Mouse (Mus musculus) c-Kit-positive CD71-negative TER-119-negative erythroid progenitor cells, embryonic 14.5 days (primary cell): ENCODE results near the gene Spib.

Experiments used
- DNase-seq: peaks from one replicate; pipeline ENCODE4 v3.0.0-alpha.2; 2013; ENCODE audit warnings: low read depth

The Spib gene

DNA sequence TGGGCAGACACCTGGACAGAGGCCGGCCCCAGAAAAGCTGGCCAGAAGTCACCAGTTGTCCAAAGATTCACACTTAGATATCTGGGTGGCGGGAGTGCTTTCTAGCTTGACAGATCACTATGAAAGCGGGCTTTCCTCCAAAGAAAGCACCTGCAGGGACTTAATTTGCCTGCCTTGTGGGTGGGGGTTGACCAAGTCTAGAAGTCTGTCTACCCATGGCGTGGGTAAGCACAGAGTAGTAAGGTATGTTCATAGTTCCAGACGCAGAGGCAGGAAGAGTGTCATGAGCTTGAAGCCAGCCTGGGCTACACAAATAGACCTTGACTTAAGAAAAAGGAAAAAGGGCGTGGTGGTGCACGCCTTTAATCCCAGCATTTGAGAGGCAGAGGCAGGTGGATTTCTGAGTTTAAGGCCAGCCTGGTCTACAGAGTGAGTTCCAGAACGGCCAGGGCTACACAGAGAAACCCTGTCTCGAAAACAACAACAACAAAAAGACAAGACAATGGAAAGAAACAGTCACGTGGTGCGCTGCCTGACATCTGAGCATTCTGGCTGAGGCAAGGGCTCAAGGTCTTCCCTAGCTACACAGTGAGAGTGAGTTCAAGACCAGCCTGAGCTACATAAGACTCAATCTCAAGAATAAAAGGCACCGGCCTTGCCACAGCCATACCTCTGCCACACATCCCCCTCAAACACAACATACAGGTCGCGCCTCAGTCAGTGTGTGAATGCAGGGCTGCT lies 5.3 kb downstream of the Spib start:
- DNase-seq, result no peak

DNA sequence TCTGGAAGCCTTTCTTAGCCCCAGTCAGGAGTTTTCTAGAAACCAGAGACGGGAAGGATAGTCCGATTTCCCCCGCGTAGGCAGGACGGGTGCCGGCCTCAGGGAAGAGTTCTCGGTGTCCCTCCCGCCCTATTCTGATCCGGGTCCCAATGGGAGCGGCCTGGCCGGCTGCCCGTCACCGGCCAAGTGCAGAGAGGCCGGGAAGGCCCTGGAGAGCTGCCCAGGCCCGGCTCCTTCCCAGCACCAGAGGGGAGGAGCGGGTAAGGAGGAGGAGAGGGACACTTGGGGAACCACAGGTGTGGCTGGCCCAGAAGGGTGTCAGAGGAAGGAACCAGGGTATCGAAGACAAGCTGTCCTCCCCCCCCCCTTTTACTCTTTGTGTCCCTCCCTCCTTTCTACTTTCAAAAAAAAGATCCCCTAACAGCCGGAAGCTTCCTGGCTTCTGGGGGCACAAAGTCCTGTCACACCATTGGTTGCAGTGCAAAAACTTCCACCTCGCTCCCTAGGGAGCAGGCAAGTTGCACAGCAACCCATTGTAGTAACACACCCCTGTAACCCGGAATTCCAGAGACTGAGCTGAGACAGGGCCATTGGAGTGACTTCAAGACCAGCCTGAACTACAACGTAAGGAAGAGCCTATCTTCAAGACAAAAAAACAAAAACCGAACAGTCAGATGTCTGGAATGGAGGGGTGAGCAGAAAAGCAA lies 6.6 kb downstream of the Spib start:
- no peak for DNase-seq

DNA sequence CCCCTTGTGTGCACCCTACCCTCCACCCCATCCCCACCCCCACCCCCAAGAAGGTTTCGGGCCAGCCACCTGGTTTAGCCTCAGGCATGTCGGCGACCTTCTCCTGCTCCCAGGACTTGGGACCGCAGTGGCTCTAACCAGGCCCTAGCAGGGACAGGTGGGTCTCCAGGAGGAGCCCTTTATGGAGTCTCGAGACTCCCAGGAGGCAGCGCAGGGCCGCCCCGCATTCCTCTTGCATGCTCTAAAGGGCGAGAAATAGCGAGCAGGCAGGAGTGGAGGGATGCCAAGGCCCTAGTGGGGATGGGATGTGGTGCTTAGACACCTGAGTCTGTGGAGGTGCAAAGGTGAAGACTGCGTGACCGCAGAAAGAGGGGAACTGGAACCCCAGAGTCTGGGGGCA lies 7.4 kb downstream of the Spib start, which contains the start of gene Mybpc2:
Gene Mybpc2, minus strand, starts transcription at position 155 of the 400 bp plus-strand sequence.
- no peak for DNase-seq

DNA sequence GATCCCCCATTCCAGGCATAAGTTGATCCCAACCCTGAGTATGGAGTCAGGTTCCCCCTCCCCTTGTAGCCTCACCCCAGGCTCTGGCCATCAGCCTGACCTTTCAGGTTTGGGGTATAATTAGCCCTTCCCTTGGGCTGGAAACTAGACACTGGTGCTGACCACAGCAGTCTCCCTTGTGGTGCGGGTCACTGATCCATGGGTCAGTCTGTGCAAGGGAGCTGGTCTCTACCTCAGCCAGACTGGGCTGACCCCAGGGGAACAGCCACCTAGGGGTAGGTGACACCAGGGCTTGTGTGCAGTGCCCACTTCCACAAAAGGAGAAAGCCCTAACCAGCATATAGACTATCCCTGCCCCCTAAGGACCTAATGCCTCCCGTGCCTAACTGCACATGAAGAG lies 8.8 kb downstream of the Spib start:
- DNase-seq, result no peak

DNA sequence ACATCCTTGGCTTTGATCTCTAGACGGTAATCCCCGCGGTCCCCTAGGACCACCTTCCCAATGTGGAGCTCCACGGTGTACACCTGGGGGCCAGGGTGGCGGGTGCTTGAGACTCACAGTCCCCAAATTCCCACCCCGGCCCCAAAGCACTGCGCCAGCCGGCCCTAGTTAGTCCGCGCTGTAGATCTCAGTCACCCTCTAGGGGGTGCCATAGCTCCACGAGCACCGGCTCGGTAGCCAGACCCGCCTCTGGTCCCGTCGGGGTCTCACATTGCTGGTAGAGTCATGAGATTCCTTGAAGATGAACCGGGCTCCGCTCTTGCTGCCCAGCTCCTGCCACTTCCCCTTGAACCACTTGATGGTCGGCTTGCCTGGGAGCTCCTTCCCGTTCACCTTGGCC lies 10.2 kb downstream of the Spib start:
- DNase-seq, result no peak

DNA sequence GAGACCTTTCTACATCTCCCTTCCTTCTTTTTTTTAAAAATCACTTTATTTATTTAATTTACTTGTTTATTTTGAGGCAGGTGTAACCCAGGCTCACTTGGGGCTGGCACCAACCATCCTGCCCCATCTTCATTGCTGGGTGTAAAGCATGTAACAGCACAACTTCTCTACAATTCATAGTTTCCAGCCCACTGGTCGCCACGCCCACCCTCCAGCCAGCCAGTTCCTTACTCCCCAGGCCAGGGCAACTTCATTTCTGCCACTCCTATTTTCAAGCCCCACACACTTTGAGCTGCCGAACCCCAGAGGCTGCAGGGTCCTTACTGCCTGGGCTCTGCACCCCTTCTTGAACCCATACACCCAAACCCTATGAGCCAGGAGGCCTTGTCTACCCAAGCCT lies 10.9 kb downstream of the Spib start:
- DNase-seq, result no peak

DNA sequence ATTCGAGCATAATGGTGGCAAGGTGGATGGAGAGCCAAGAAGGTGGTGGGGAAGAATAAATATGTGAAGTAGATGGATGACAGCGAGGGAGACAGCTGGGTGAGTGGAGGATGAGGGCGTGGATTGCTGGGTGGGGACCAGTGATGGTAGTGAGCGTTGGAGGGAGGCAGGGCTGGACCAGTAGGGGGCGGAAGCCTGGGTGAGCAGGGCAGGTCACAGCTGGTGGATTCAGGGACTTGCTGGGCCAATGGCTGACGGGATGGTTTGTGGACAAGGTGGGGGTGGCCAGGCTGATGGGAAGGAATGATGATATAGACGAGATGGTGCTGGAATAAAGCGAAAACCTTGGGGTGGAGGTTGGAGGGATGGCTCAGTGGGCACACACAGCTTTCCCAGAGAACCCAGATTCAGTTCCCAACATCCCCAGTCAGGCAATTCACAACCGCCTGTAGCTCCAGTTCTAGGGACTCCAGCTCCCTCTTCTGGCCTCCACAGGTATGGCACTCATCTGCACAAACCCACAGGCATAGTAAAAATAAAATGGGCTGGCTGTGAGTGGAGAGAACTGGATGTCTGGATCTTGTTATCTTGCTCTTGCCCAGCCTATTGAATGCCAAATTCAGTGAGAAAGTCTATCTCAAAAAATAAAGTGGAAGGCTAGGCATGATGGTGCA lies 12.5 kb downstream of the Spib start:
- DNase-seq, result no peak

DNA sequence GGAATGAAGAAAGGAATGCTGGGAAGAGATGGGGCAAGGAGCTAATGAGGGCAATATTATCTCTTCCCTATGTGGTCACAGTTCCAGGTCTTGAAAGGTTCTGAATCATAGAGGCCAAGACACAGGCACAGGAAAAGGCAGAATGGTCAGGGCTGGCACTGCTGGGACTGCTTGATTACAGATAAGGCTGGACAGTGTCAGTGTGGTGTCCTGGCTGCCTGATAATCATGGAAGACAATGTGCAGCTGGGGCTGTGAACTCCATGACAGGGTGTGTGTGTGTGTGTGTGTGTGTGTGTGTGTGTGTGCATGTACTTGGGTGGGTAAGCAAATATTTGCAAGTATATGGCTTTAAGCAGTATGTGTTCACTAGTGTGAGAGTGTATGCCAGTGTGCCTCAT lies 24.4 kb downstream of the Spib start:
- no peak for DNase-seq

DNA sequence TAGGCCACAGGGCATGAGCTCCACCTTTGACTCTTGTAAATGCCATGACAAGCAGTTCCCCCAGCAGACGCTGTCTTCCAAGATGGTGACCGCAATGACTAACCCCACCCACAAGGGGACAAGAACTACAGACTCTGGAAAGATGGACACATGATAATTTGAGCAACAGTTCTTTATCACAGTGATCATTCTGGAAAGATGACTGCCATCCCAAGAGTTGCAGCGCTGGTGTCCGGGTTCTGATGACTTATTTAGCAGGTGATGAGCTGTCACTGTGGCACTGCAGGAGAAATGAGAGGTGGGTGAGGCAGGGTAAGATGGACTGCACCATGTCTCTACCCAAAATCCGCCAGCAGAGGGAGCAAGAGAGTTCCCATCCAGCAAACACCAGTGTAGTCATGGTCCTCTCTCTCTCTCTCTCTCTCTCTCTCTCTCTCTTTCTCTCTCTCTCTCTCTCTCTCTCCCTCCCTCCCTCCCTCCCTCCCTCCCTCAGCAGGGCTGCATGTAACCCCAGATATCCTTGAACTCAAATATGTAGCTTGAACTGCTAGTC lies 30.2 kb downstream of the Spib start:
- peak; percentile 75 for DNase-seq

DNA sequence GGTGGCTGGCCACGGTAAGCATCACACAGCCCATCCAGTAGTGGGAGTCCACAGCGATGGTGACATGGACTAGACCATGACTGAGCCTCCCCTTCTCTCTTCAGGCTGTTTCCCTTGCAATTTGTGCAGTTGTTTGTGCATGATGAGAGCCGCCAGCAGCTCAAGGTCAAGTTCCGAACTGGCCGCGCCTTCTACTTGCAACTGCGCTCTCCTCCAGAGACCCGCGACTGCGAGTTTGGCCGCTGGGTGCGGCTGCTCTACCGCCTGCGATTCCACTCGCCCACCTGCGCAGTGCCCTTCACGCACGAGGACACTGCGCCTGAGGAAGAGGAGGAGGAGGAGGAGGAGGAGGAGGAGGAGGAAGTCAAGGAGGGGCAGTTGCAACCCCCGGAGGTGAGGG lies 31.8 kb downstream of the Spib start:
- DNase-seq, result no peak

DNA sequence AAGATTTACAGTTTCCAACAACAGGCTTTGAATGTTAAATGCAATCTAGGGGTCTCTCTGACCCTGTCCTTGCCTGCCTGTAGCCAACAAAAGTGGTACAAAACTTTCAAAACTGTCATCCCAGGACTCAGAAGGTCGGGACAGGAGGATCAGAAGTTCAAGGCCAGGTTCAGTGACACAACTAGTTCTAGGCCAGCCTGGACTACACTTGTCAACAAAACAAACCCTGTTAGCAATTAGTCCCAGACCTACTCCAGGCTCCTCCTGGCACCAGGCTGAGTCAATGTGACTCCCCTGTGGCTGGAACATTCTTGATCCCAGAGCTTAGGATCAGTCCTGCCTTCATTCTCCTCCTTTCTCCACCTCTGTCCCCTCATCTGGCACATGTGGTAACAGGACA lies 32.9 kb downstream of the Spib start:
- DNase-seq, result no peak

DNA sequence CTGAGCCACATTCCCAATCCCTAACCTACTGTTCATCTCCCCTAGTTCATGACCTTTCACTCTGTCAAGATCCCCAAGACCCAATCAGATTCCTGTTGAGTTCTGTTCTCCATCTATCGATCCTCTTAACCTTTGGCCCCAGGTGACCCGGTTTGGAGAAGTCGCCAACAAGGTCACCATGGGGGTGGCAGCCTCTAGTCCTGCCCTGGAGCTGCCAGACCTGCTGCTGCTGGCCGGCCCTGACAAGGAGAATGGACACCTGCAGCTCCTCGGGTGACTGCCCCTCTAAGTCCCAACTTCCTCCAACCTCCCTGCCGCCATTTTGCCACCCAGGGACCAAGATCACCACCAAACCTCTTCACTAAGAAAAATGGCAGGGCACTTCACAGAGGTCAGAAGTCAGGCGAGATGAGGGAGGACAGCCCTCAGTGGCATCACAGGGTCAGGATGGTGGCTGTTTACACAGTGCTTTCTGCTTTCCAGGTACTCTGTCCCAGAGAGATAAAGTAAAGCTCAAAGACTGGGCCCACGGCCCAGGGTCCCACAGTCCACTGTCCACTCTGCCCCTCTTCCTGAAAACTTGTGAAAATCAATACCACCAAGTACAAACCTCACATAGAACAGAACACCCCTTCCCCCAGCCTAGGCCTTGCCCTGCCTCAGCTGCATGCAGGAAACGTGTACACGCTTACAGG lies 34.4 kb downstream of the Spib start:
- no peak for DNase-seq

DNA sequence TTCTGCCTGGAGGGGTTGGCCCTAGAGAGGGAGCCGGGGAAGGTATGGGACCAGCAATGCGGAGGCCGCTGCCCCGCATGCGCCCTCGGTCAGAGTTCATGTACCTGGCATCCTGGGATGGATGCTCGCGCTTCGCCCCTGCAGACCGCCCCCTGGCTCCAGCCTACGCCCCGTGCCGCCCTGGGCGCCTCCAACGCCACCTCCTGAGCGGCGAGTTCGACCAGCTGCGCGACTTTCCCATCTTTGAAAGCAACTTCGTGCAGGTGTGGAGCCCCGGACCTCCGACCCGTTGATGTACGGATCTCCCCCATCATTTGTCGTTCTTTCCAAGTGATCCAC lies 35.1 kb downstream of the Spib start:
- no peak for DNase-seq

DNA sequence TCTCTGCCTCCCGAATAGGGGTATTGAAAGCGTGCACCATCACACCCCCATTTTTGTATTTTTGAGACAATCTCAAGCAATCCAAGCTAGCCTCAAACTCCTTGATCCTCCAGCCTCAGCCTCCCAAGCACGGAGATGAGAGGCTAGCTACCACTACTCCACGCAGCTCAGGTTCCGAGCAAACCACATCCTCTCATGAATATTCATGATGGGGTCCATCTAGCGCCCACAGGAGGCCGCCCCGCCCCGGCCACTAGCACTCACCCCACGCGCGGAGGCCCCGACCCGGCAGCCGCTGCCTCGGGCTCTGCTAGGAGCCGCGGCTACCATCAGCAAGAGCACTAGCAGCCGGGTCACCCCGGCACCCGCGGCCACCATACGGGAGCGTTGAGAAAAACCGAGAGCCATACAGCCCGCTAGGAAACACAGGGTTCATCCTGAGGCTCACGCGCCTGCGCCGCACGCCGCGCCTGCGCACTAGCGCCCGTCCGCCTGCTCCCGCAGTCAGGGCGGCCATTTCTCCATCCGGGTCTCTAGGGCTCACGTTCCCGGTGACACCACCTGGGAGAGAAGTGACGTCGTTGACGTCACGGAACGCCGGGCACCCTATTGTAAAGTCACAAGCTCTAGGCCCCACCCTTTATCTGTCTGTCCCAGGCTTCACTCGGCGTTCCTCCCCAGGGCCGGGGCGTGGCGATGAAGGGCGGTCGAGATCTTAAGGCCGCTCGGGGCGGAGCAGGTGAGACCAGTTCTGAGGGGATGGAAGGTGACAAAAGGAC lies 35.7 kb downstream of the Spib start, which contains the start of the genes Emc10 and Fam71e1:
Gene Emc10, minus strand, starts transcription at position 538 of the 779 bp plus-strand sequence.
Gene Fam71e1, plus strand, starts transcription at position 590 of the 779 bp plus-strand sequence.
- peak; percentile 98 for DNase-seq

DNA sequence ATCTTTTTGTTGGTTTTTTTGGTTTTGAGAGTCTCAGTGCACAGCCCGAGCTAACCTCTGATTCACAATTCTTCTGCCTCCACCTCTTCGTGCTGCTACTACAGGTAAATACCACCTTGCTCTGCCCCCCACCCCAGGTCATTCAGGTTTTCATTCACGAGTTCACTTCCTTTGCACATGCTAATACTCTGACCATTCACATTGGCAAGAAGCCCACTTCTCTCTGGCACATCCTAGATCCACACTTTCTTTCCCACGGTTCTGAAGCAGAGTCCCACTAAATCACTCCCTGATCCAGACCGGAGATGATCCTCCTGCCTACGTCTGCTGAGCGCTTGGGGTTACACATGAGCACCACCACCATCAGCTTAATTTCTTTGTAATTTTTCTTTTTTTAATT lies 36.8 kb downstream of the Spib start:
- no peak for DNase-seq

DNA sequence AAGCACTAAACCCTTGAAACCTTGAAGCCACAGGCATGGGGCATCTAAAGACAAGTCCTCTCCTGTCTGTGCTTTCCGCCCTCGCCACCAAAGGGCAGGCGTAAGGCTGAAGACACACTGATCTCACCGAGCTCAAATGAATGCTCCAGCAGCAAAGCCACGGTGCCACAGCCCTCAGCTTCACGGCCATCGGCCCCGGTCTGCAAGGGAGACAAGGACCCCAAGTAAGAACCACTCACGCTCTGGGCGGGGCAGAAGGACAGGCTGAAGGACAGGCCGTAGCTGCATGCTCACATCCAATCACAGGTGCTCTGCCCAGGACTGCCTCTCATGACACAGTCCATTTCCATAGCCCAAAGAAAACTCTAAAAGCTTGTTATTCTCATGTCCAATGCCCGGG lies 37.2 kb downstream of the Spib start:
- DNase-seq, result no peak

DNA sequence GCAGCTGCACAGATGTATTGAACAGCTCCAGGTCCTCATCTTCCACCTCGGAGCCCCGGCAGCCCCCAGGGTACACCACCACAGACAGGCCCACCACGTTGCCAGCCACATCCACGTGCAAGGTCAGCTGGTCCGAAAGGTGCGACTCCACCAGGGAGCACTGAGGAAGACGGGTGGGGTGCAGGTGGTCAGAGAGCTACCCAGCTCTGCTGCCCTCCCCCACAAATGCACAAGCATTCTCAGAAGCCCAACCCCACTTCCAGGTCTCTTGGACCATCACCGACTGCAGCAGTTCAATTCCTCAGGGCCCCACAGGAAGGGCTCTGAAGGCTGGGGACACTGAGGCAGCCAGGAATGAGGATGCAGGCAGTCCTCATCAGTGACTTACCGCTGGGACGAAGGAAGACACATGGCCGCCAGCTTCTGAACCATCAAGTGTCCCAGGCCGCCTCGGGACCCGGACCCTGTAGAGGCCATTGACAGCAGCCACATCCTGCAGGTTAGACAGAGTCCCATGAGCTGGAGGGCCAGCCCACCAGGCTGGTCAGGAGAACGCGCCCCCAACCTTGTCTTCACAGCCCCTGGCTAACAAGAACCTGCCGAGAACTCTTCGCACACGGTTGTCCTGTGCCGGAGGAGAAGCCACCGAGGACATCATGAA lies 39.6 kb downstream of the Spib start:
- no peak for DNase-seq

DNA sequence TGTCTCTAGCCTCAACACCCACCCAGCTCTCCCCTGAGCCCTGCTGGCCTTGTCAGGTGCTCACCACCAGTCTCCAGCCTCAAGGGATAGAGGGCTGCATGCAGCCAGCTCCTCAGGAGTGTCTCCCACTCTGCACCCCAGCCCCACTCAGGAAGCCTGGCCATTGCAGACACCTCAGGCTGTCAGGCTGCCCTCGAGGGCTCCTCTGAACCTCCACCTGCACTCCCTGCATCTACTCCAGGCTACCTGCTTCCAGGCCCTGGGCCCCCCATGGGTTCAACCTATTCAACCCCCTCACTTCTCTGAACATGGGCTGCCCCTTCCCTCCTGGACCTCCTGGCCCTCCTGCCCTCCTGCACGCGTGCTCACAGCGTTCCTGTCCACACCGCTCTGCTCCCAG lies 40.5 kb downstream of the Spib start:
- no peak for DNase-seq

DNA sequence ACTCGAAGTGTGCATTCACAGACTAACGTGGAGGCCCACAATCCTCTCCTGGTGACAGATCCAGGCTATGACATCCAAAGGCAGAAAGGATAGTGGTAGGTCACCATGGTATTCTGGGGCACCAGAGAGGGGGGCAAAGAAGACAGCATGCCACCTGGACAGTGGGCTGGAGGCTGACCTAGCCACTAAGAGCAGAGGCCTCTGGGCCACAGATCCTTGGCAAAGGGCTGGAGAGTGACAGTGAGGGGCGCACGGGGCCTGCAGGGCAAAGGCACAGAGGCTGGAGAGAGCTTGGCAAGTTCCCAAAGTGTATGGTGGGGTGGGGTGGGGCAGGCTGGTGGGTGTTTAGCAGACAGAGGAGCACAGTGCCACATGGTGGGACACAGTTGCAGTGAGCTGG lies 41.6 kb downstream of the Spib start:
- DNase-seq, result no peak

DNA sequence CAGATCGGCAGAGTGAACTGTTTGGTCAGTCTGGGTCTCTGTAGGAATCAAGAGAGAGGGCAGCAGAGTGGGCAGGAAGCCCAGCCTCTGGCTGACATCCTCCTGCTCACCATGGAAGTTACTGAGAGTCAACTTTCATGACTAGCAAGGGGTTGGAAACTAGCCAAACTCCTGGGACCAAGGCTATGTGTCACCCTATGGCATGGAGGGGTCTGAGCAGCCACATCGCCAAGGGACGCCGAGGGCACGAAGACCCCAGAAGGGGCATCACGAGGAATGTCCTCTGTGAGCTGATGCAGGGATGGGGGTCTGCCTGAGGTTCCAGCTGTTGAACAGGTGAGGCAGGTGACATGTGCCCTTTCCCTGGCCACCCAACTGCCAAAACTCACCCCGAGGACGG lies 43.3 kb downstream of the Spib start:
- DNase-seq, result no peak

DNA sequence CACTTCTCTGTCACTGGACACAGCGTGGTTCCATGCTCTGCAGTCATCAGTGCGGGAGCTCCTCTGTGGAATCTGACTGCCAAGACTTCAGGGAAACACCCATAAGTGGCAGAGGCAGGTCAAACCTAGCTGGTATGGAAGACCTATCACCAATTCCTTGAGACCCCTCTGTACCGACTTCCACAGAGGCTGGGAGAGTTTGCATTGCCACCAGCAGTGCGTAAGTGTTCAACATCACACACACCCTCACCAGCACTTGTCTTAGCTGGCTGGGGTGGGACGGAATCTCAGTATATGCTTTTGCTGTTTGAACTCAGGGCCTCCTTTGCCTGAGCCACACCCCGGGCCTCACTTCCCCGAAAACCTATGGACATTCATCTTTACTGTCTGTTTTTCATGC lies 43.9 kb downstream of the Spib start:
- DNase-seq, result no peak
